Mouse (Mus musculus): Measurements from ENCODE around the gene Zfp239. TPM values are rescaled to one million over a fixed set of nuclear protein-coding genes. Genes with fewer than 3 reads are reported as not detected.

Gene Zfp239
- polyA plus RNA-seq, 1 experiment: 10.6 TPM

- TF ChIP-seq CTCF (IDR thresholded peaks at IDR 0.05; ENCODE audit: borderline replicate concordance, extremely low read depth, insufficient read depth, insufficient read length) (no peak), POLR2A (IDR thresholded peaks at IDR 0.05; ENCODE audit: borderline replicate concordance, extremely low read depth, insufficient read depth, insufficient read length, poor library complexity, severe bottlenecking) (no peak)
- DNase-seq (ENCODE audit: low read depth): no peak
These were observed 18.5 kb downstream of the Zfp239 start for GRCm38 (mm10) chr6:117880394-117880838.

GRCm38 (mm10) chr6:117881229-117881628, 19.3 kb downstream of the Zfp239 start:
- TF ChIP-seq CTCF (IDR thresholded peaks at IDR 0.05; ENCODE audit: borderline replicate concordance, extremely low read depth, insufficient read depth, insufficient read length) (no peak), POLR2A (IDR thresholded peaks at IDR 0.05; ENCODE audit: borderline replicate concordance, extremely low read depth, insufficient read depth, insufficient read length, poor library complexity, severe bottlenecking) (no peak)
- DNase-seq (ENCODE audit: low read depth): no peak

GRCm38 (mm10) chr6:117881997-117882396, 20.1 kb downstream of the Zfp239 start:
- TF ChIP-seq POLR2A (IDR thresholded peaks at IDR 0.05; ENCODE audit: borderline replicate concordance, extremely low read depth, insufficient read depth, insufficient read length, poor library complexity, severe bottlenecking): no peak
- no peak for TF ChIP-seq CTCF (IDR thresholded peaks at IDR 0.05; ENCODE audit: borderline replicate concordance, extremely low read depth, insufficient read depth, insufficient read length)
- DNase-seq (ENCODE audit: low read depth): no peak

GRCm38 (mm10) chr6:117885943-117886342, 24.0 kb downstream of the Zfp239 start:
- DNase-seq (ENCODE audit: low read depth): no peak
- TF ChIP-seq POLR2A (IDR thresholded peaks at IDR 0.05; ENCODE audit: borderline replicate concordance, extremely low read depth, insufficient read depth, insufficient read length, poor library complexity, severe bottlenecking) (no peak), CTCF (IDR thresholded peaks at IDR 0.05; ENCODE audit: borderline replicate concordance, extremely low read depth, insufficient read depth, insufficient read length) (no peak)

- no peak for DNase-seq (ENCODE audit: low read depth)
- TF ChIP-seq CTCF (IDR thresholded peaks at IDR 0.05; ENCODE audit: borderline replicate concordance, extremely low read depth, insufficient read depth, insufficient read length): no peak
- TF ChIP-seq POLR2A (IDR thresholded peaks at IDR 0.05; ENCODE audit: borderline replicate concordance, extremely low read depth, insufficient read depth, insufficient read length, poor library complexity, severe bottlenecking): no peak
These were observed 26.1 kb downstream of the Zfp239 start for GRCm38 (mm10) chr6:117888032-117888431.

- no peak for TF ChIP-seq CTCF (IDR thresholded peaks at IDR 0.05; ENCODE audit: borderline replicate concordance, extremely low read depth, insufficient read depth, insufficient read length)
- TF ChIP-seq POLR2A (IDR thresholded peaks at IDR 0.05; ENCODE audit: borderline replicate concordance, extremely low read depth, insufficient read depth, insufficient read length, poor library complexity, severe bottlenecking): no peak
These were observed 26.8 kb downstream of the Zfp239 start for GRCm38 (mm10) chr6:117888642-117889096.

DNA sequence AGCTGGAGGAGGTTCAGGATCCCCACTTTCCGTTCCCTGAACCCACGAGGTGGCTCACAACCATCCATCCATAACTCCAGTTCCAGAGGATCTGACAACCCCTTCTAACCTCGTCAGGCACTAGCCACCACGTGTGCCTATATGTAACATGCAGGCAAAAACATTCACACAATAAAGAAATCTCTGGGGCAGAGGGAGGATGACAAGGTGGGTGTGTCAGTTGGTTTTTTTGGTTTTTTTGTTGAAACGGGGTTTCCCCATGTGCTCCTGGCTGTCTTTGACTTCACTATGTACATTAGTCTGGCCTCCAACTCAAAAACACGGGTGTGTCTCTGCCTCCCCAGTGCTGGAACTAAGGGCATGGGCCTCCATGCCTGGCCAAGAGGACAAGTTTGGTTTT, 28.4 kb downstream of the Zfp239 start:
- no peak for DNase-seq (ENCODE audit: low read depth)

More at GRCm38 (mm10) chr6:117888642-117889096, 26.8 kb downstream of the Zfp239 start:
- DNase-seq (ENCODE audit: low read depth): no peak

DNA sequence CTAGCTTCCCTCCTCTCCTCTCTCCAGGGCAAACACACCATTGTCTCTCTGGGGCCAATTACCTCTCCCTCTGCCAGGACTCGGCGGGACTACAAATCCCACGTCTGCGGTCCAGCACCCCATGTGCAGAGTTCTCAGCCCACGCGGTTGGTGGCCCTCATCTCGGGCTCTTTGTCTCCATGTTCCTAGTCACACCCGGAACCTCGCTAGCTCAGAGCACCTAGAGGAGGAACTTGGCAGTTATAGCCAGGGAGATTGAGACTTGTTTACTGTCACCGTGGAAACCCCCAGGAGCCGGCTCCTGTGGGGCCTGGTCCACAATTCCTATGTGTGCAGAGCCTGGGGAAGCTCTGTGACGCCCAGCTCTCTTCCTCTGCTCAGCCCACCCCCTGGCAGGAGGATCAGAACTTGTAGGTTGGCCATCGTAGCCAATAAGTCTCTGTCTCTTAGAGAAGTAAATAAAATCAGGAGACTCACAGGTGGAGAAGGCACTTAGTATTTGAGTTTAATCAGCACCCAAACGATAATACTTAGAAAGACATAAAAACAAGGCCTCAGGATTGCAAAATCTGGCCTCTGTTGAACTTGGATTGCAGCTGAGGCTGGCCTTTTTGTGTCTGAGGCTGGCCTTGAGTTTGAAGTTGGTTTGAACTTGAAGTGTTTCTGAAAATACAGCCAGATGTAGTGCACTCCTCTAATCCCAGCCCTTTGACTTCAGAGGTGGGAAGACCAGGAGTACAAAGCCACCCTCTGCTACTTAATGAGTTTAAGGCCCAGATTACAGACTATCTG, 29.7 kb downstream of the Zfp239 start:
- DNase-seq (ENCODE audit: low read depth): no peak
- TF ChIP-seq CTCF (IDR thresholded peaks at IDR 0.05; ENCODE audit: borderline replicate concordance, extremely low read depth, insufficient read depth, insufficient read length) (no peak), POLR2A (IDR thresholded peaks at IDR 0.05; ENCODE audit: borderline replicate concordance, extremely low read depth, insufficient read depth, insufficient read length, poor library complexity, severe bottlenecking) (no peak)

More for the DNA sequence above, 28.4 kb downstream of the Zfp239 start:
- TF ChIP-seq POLR2A (IDR thresholded peaks at IDR 0.05; ENCODE audit: borderline replicate concordance, extremely low read depth, insufficient read depth, insufficient read length, poor library complexity, severe bottlenecking): no peak
- no peak for TF ChIP-seq CTCF (IDR thresholded peaks at IDR 0.05; ENCODE audit: borderline replicate concordance, extremely low read depth, insufficient read depth, insufficient read length)

- DNase-seq (ENCODE audit: low read depth): no peak
- TF ChIP-seq POLR2A (IDR thresholded peaks at IDR 0.05; ENCODE audit: borderline replicate concordance, extremely low read depth, insufficient read depth, insufficient read length, poor library complexity, severe bottlenecking) (no peak), CTCF (IDR thresholded peaks at IDR 0.05; ENCODE audit: borderline replicate concordance, extremely low read depth, insufficient read depth, insufficient read length) (no peak)
These were observed 30.5 kb downstream of the Zfp239 start for GRCm38 (mm10) chr6:117892386-117892785.

DNA sequence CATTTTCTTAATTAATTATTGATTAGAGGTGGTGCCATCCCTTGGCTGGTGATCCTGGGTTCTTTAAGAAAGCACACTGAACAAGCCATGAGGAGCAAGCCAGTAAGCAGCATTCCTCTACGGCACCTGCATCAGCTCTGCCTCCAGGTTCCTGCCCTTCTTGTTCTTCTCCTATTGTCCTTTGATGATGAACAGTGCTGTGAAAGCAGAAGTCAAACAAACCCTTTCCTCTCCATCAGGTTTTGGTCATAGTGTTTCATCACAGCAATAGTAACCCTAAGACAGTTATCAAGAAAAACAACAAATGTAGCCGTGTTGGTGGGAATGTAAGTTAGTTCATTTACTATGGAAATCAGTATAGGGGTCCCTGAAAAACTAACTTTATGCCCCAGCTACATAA, 31.5 kb downstream of the Zfp239 start:
- no peak for TF ChIP-seq POLR2A (IDR thresholded peaks at IDR 0.05; ENCODE audit: borderline replicate concordance, extremely low read depth, insufficient read depth, insufficient read length, poor library complexity, severe bottlenecking)
- TF ChIP-seq CTCF (IDR thresholded peaks at IDR 0.05; ENCODE audit: borderline replicate concordance, extremely low read depth, insufficient read depth, insufficient read length): no peak
- DNase-seq (ENCODE audit: low read depth): no peak

DNA sequence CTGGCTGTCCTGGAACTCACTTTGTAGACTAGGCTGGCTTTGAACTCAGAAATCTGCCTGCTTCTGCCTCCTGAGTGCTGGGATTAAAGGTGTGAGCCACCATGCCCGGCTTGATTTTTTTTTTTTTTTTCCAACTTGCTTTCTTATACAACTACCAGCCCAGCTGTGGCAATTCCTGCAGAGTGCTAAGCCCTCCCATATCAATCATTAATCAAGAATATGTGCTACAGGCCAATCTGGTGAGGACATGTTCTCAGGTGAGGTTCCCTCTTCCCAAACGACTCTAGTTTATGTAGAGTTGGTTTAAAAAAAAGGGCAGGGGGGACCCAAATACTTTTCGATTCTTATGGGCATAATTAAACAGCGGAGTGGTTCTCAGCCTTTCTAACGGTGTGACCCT, 35.9 kb downstream of the Zfp239 start:
- no peak for DNase-seq (ENCODE audit: low read depth)
- TF ChIP-seq CTCF (IDR thresholded peaks at IDR 0.05; ENCODE audit: borderline replicate concordance, extremely low read depth, insufficient read depth, insufficient read length) (no peak), POLR2A (IDR thresholded peaks at IDR 0.05; ENCODE audit: borderline replicate concordance, extremely low read depth, insufficient read depth, insufficient read length, poor library complexity, severe bottlenecking) (no peak)

All from brain, embryonic 14.5 days (tissue).